Mouse (Mus musculus): ENCODE measurements around the gene Lamtor3. TPM values are rescaled to one million over a fixed set of nuclear protein-coding genes. Genes with fewer than 3 reads are reported as not detected.
"Not testable (repeated sequence)": the region's sequence is repeated elsewhere in the genome, so short reads cannot be mapped to it uniquely, and the experiment has no call there.

Lamtor3 gene
- polyA plus RNA-seq, 1 experiment from 2014 or later = 112 TPM

DNA sequence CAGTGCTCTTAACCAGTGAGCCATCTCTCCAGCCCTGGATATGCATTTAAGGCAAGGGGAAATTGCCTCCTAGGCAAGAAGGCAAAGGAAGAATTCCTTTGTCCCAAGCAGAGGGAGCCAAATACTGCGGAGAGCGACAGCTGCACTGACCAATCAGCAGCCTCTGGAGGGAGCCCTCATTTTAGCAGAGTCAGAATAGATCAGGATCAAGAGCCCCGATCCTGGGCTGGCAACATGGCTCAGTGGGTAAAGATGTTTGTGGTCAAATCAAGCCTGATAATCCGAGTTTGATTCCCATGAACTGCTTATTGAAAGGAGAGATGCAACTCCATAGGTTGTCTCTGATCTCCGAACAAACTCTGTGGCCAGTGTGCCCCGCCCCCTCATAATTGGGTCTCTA is 20.3 kb downstream of the Lamtor3 start:
- Histone ChIP-seq H3K36me3 (ENCODE audit: control insufficient read depth, insufficient read depth, low read length) (0 out of 2 replicates have a peak, but pooled peaks cover under 1% of the 10 kb centered on the region), H3K4me3 (ENCODE audit: low read depth, low read length) (peak overlapping the region; percentile 12; the same call in 1 of the 2 replicates), H3K27ac (replicated peaks; ENCODE audit: low read depth, low read length) (no peak overlapping the region), H3K4me1 (ENCODE audit: control insufficient read depth, insufficient read depth, low read length) (no peaks in the 10 kb centered on the region), H3K4me2 (ENCODE audit: low read depth, low read length) (peak overlapping the region; percentile 42), H3K9ac (ENCODE audit: low read depth, low read length) (no peak overlapping the region), H3K27me3 (replicated peaks; ENCODE audit: control insufficient read depth, insufficient read depth, low read length) (no peaks in the 10 kb centered on the region), H3K9me3 (ENCODE audit: control insufficient read depth, low read length) (no peaks in the 10 kb centered on the region)
- DNase-seq (ENCODE audit: low spot score) (peak; percentile 82), ATAC-seq (ENCODE audit: low read depth) (peak; percentile 83)
- 44% methylated on average over 6 of the region's 6 CpGs for WGBS

DNA sequence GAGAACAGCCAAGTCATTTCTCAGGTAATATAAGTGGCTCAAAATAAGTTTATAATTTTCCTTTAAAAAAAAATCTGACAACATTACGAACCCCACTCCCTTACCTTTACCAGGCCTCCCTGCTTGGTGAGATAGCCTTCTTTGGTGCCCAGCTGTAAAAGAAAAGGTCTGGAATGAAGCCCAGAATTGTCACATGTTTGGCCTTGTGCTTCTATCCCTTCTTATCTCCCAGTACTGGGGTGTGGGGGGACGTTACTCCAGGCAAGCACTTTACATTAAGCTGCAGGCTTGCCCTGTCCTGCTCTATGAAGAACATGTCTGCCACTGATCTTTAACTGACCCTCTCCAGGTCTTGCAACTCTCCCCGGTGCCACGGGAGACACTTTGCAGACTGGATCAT is 22.5 kb downstream of the Lamtor3 start:
- H3K9ac ChIP-seq (ENCODE audit: low read depth, low read length) = no peak overlapping the region
- no peak overlapping the region for H3K4me3 ChIP-seq (ENCODE audit: low read depth, low read length)
- H3K27ac ChIP-seq (replicated peaks; ENCODE audit: low read depth, low read length) = no peak overlapping the region
- ATAC-seq (ENCODE audit: low read depth) = no peak
- peak; percentile 16 for DNase-seq (ENCODE audit: low spot score)
- H3K4me1 ChIP-seq (ENCODE audit: control insufficient read depth, insufficient read depth, low read length) = no peaks in the 10 kb centered on the region
- WGBS = 65% methylated on average over 4 of the region's 4 CpGs
- no peaks in the 10 kb centered on the region for H3K27me3 ChIP-seq (replicated peaks; ENCODE audit: control insufficient read depth, insufficient read depth, low read length)
- H3K4me2 ChIP-seq (ENCODE audit: low read depth, low read length) = no peak overlapping the region
- no peaks in the 10 kb centered on the region for H3K36me3 ChIP-seq (ENCODE audit: control insufficient read depth, insufficient read depth, low read length)
- no peaks in the 10 kb centered on the region for H3K9me3 ChIP-seq (ENCODE audit: control insufficient read depth, low read length)

DNA sequence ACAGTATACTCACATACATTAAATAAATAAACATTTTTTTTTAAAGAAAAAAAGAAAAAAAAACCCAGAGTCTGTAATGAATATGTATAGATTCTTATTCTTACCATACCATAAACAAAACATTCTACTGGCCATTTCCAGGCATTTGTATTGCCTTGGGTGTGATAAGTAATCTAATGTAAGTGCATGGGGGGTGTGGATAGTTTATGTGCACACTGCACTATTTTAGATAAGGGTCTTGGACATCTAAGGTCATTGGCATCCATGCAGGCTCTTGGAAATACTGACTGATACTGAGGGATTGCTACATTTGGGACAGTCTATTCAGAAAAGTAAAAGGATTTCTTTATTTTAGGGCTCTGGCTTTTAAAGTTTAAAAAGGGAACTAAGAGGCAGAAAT is 23.2 kb downstream of the Lamtor3 start:
- H3K36me3 ChIP-seq (ENCODE audit: control insufficient read depth, insufficient read depth, low read length) = no peaks in the 10 kb centered on the region
- DNase-seq (ENCODE audit: low spot score) (no peak), ATAC-seq (ENCODE audit: low read depth) (no peak)
- no peak overlapping the region for H3K4me2 ChIP-seq (ENCODE audit: low read depth, low read length)
- H3K9ac ChIP-seq (ENCODE audit: low read depth, low read length) = no peak overlapping the region
- H3K27ac ChIP-seq (replicated peaks; ENCODE audit: low read depth, low read length) = no peak overlapping the region
- no peaks in the 10 kb centered on the region for H3K9me3 ChIP-seq (ENCODE audit: control insufficient read depth, low read length)
- no peak overlapping the region for H3K4me3 ChIP-seq (ENCODE audit: low read depth, low read length)
- no peaks in the 10 kb centered on the region for H3K4me1 ChIP-seq (ENCODE audit: control insufficient read depth, insufficient read depth, low read length)
- no peaks in the 10 kb centered on the region for H3K27me3 ChIP-seq (replicated peaks; ENCODE audit: control insufficient read depth, insufficient read depth, low read length)

DNA sequence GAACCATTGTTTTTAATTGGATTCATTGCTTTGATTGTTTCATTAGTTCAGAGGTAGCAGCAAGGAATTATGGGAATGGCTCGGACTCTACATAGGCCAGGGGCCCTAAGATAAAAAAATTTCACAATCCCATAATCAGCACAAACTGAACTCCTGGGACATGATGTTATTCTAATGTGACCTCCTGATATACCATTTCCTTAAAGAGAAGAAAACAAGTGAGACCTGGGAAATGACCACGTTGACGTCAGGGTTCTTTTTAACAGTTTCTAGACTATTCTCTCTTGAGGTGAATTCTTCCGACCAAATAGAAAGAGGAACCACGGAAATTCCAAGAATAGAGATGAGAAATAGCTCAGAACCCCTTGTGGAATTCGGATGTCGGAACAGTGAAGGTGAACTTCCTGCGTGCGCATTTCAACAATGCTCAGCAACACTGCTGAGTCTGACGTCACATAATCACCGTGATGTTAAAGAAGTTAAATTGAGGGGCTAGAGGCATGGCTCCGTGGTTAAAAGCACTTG is 23.9 kb downstream of the Lamtor3 start:
- no peak overlapping the region for H3K27ac ChIP-seq (replicated peaks; ENCODE audit: low read depth, low read length)
- no peaks in the 10 kb centered on the region for H3K27me3 ChIP-seq (replicated peaks; ENCODE audit: control insufficient read depth, insufficient read depth, low read length)
- 83% methylated on average over 12 of the region's 12 CpGs for WGBS
- H3K4me3 ChIP-seq (ENCODE audit: low read depth, low read length) = no peak overlapping the region
- ATAC-seq (ENCODE audit: low read depth) (no peak), DNase-seq (ENCODE audit: low spot score) (no peak)
- no peaks in the 10 kb centered on the region for H3K36me3 ChIP-seq (ENCODE audit: control insufficient read depth, insufficient read depth, low read length)
- H3K9me3 ChIP-seq (ENCODE audit: control insufficient read depth, low read length) = no peaks in the 10 kb centered on the region
- no peak overlapping the region for H3K4me2 ChIP-seq (ENCODE audit: low read depth, low read length)
- no peaks in the 10 kb centered on the region for H3K4me1 ChIP-seq (ENCODE audit: control insufficient read depth, insufficient read depth, low read length)
- H3K9ac ChIP-seq (ENCODE audit: low read depth, low read length) = no peak overlapping the region

DNA sequence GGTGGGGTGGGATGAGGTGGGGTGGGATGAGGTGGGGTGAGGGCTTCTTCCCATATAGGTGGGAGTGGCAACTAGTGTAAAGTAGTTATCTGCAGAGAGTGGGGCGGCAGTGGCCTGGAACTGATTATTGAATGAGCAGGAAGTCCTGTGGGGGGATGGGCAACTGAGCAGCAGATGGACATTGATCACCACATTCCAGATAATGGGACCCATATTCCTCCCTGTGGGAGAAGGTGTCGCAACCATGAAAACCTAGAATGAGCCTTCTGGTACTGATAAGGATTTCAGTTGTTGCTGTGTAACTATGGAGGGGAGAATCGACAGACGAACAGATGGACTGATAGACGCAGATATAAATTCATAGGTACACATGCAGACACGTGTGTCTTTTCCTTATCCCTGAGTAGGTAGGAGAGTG is 25.4 kb downstream of the Lamtor3 start:
- 68% methylated on average over 6 of the region's 6 CpGs for WGBS
- DNase-seq (ENCODE audit: low spot score) = no peak
- Histone ChIP-seq H3K4me1 (ENCODE audit: control insufficient read depth, insufficient read depth, low read length) (no peaks in the 10 kb centered on the region), H3K9ac (ENCODE audit: low read depth, low read length) (no peak overlapping the region), H3K4me2 (ENCODE audit: low read depth, low read length) (no peak overlapping the region), H3K4me3 (ENCODE audit: low read depth, low read length) (no peak overlapping the region), H3K9me3 (ENCODE audit: control insufficient read depth, low read length) (no peaks in the 10 kb centered on the region), H3K36me3 (ENCODE audit: control insufficient read depth, insufficient read depth, low read length) (no peaks in the 10 kb centered on the region), H3K27me3 (replicated peaks; ENCODE audit: control insufficient read depth, insufficient read depth, low read length) (no peaks in the 10 kb centered on the region), H3K27ac (replicated peaks; ENCODE audit: low read depth, low read length) (no peak overlapping the region)
- no peak for ATAC-seq (ENCODE audit: low read depth)

DNA sequence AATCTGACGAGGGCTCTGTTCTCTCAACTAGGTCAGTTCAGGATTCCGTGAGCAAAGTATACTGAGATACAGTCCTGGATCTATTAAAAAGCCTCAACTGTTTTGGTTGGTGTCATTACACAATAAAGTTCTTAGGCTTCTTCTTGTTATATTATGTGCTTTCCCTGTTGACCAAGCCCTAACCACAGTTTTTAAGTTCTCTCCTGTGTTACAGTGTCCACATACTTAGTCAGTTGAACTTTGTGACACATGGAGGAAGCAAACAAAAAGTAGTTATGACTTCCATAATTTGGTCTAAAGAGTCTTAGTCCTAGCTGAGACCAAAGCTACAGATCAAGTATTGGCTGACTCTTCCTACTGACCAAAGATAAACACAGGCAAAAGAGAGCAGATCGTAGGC is 28.5 kb downstream of the Lamtor3 start:
- Histone ChIP-seq H3K27me3 (replicated peaks; ENCODE audit: control insufficient read depth, insufficient read depth, low read length) (no peaks in the 10 kb centered on the region), H3K27ac (replicated peaks; ENCODE audit: low read depth, low read length) (no peak overlapping the region), H3K9ac (ENCODE audit: low read depth, low read length) (no peak overlapping the region), H3K4me1 (ENCODE audit: control insufficient read depth, insufficient read depth, low read length) (no peaks in the 10 kb centered on the region), H3K36me3 (ENCODE audit: control insufficient read depth, insufficient read depth, low read length) (no peaks in the 10 kb centered on the region), H3K9me3 (ENCODE audit: control insufficient read depth, low read length) (no peaks in the 10 kb centered on the region), H3K4me3 (ENCODE audit: low read depth, low read length) (no peak overlapping the region), H3K4me2 (ENCODE audit: low read depth, low read length) (no peak overlapping the region)
- 91% methylated on average over 3 of the region's 3 CpGs for WGBS
- DNase-seq (ENCODE audit: low spot score) = no peak
- no peak for ATAC-seq (ENCODE audit: low read depth)

DNA sequence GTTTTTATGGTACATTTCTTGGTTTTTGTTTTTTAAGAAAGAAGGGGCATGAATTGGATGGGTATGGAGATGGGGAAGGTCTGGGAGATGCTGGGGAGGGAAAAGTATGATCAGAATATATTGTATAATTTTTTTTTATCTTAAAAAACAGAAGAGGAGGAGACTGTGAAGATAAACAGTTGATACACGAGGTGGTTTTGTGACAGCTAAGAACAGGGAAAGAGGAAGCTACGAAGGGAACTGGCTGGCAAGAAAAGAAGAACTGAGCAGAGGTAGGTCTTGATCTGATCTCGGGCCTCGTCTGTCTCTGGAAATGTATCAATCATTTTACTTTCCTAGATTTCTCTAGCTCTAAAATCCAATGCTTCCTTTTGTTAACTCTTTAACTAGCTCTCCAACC is 29.2 kb downstream of the Lamtor3 start:
- Histone ChIP-seq H3K27me3 (replicated peaks; ENCODE audit: control insufficient read depth, insufficient read depth, low read length) (no peaks in the 10 kb centered on the region), H3K4me3 (ENCODE audit: low read depth, low read length) (no peak overlapping the region), H3K4me2 (ENCODE audit: low read depth, low read length) (no peak overlapping the region), H3K9ac (ENCODE audit: low read depth, low read length) (no peak overlapping the region), H3K27ac (replicated peaks; ENCODE audit: low read depth, low read length) (no peak overlapping the region), H3K36me3 (ENCODE audit: control insufficient read depth, insufficient read depth, low read length) (no peaks in the 10 kb centered on the region), H3K9me3 (ENCODE audit: control insufficient read depth, low read length) (no peaks in the 10 kb centered on the region), H3K4me1 (ENCODE audit: control insufficient read depth, insufficient read depth, low read length) (peaks cover 5% of the 10 kb centered on the region; the same call in 1 of the 2 replicates)
- DNase-seq (ENCODE audit: low spot score) = no peak
- WGBS = 89% methylated on average over 4 of the region's 4 CpGs
- no peak for ATAC-seq (ENCODE audit: low read depth)

DNA sequence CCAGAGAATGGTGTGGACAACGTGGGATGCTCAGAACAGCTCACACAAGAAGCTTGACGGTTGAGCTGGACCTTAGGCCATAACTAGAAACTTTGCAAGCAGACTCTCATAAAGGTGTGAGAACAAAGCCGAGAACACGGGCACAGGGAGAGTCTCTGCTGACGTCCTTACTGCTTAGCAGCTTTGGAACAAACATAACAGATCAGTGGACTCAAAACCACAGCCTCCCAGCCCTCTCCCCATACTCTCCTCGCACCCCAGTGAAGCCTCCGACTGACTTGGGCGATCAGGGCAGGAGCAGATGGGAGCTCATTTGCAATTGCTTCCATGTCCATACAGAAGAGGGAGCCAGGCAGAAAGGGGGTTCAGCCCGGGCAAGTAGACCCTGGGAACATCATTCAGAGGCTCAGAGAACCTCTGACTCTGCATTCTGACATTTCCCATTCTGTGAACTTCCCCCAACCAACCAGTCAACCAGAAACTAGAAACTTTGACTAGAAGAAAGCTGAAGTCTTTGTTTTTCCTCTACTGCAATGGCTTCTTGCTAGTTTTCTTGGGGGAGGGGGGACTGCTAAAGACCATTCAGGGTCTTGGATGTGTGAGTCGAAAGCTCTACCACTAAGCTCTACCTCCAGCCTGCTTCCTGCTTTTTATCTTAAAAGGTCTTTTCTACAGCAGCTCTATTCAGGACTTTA is 32.0 kb downstream of the Lamtor3 start:
- Histone ChIP-seq H3K4me3 (ENCODE audit: low read depth, low read length) (no peak overlapping the region), H3K27ac (replicated peaks; ENCODE audit: low read depth, low read length) (no peak overlapping the region), H3K4me2 (ENCODE audit: low read depth, low read length) (no peak overlapping the region), H3K36me3 (ENCODE audit: control insufficient read depth, insufficient read depth, low read length) (no peaks in the 10 kb centered on the region), H3K4me1 (ENCODE audit: control insufficient read depth, insufficient read depth, low read length) (peaks cover 20% of the 10 kb centered on the region), H3K9me3 (ENCODE audit: control insufficient read depth, low read length) (no peaks in the 10 kb centered on the region), H3K9ac (ENCODE audit: low read depth, low read length) (no peak overlapping the region), H3K27me3 (replicated peaks; ENCODE audit: control insufficient read depth, insufficient read depth, low read length) (no peaks in the 10 kb centered on the region)
- ATAC-seq (ENCODE audit: low read depth) (no peak), DNase-seq (ENCODE audit: low spot score) (no peak)
- 83% methylated on average over 10 of the region's 10 CpGs for WGBS

DNA sequence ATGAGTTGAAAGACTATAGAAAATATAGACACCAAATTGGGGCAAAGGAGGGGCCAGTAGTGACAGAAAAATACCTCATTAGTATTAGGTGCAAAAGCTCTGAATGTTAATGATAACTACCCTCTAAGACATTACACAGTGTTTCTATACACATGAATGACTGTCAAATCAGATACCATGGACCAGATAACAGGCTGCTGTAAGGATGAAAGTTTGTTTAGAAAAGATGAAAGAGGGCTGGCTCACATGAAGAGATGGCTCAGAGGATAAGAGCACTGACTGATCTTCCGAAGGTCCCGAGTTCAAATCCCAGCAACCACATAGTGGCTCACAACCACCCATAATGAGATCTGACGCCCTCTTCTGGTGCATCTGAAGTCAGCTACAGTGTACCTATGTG is 33.0 kb downstream of the Lamtor3 start:
- H3K36me3 ChIP-seq (ENCODE audit: control insufficient read depth, insufficient read depth, low read length); H3K9me3 ChIP-seq (ENCODE audit: control insufficient read depth, low read length); H3K9ac ChIP-seq (ENCODE audit: low read depth, low read length); H3K4me3 ChIP-seq (ENCODE audit: low read depth, low read length); H3K4me2 ChIP-seq (ENCODE audit: low read depth, low read length); H3K27me3 ChIP-seq (replicated peaks; ENCODE audit: control insufficient read depth, insufficient read depth, low read length); H3K27ac ChIP-seq (replicated peaks; ENCODE audit: low read depth, low read length); DNase-seq (ENCODE audit: low spot score); ATAC-seq (ENCODE audit: low read depth): not testable (repeated sequence)
- H3K4me1 ChIP-seq (ENCODE audit: control insufficient read depth, insufficient read depth, low read length) = peaks cover 26% of the 10 kb centered on the region
- WGBS = 90% methylated on average over 3 of the region's 3 CpGs

All from embryonic facial prominence, embryonic 14.5 days (tissue).